Mouse (Mus musculus): ENCODE results near the gene Mki67.

DNA sequence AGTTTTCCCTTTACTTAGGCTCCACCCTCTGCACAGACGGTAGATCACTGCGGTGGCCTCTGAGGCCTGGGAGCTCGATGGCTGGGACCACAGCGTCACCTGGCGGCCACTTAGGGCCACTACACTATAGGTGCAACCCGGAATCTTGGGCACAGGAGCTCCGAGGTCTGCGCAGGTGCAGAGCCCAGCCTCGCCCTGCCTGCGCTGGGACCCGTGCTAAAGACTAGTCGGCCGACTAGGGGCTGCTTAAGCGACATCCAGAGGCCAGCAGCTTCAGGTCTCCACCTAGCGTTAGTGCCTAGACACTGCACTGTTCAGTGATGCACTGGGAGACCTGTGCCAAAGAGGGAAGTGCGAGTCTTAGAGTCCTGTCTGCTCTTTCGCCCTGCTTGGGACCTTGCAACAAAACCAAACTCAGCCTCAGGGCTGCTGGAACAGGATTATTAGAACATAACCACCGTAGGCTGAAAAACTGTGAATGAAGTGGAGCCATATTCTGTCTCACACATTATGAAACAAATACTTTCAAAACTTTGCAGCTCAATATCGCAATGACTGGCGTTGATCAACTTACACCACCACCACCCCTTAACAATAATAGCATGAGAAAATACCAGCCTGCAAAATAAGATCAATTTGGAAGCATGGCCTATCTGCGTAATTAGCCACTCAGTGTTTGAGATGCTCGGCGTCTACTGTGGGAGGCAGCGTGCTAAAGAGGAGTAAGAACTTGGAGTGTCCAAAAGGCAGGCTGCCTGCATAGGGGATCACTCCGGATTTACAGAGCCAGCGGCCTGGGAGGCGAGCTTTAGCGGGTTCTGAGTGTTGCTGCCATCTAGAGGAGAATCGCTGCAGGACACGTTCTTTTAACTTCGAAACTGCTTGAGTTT is 19.8 kb upstream of the Mki67 start:
- TF ChIP-seq CTCF (IDR thresholded peaks at IDR 0.05; ENCODE audit: insufficient read depth, low read length) (peak; percentile 85), POLR2A (IDR thresholded peaks at IDR 0.05; ENCODE audit: borderline replicate concordance, extremely low read depth, low read depth, low read length) (no peak)

All from lung, adult 2 months (tissue).